Mouse (Mus musculus): ENCODE data around the gene Gpr153. TPM values are rescaled to one million over a fixed set of nuclear protein-coding genes. Genes with fewer than 3 reads are reported as not detected.

The Gpr153 gene
- polyA plus RNA-seq, 1 experiment from 2014 or later, result 14.0 TPM

- DNase-seq (no peak), ATAC-seq (ENCODE audit: low FRiP score, low TSS enrichment) (no peak; the same call in 1 of the 2 replicates)
- H3K4me2 ChIP-seq (ENCODE audit: low read length), result peak overlapping the region; percentile 32
- H3K36me3 ChIP-seq (ENCODE audit: control insufficient read depth, insufficient read depth, low read length), result peaks cover 13% of the 10 kb centered on the region
- H3K9ac ChIP-seq (replicated peaks; ENCODE audit: low read length), result no peak overlapping the region
- H3K9me3 ChIP-seq (ENCODE audit: control insufficient read depth, low read length), result no peaks in the 10 kb centered on the region
- WGBS, result 57% methylated on average over 16 of the region's 16 CpGs
- no peaks in the 10 kb centered on the region for H3K27me3 ChIP-seq (ENCODE audit: control insufficient read depth, insufficient read depth, low read length)
- peak overlapping the region; percentile 15 for H3K4me3 ChIP-seq (replicated peaks; ENCODE audit: low read depth, low read length)
- no peak overlapping the region for H3K27ac ChIP-seq (replicated peaks; ENCODE audit: low read depth, low read length)
- H3K4me1 ChIP-seq (ENCODE audit: control insufficient read depth, insufficient read depth, low read length), result peaks cover 8% of the 10 kb centered on the region
Observed at GRCm38 (mm10) chr4:152324641-152325562, 50.9 kb downstream of the Gpr153 start.

GRCm38 (mm10) chr4:152325574-152326411 lies 51.8 kb downstream of the Gpr153 start, which contains the start of gene Rpl22:
TSS of gene Rpl22 (plus strand) at chr4:152325742.
- no peaks in the 10 kb centered on the region for H3K27me3 ChIP-seq (ENCODE audit: control insufficient read depth, insufficient read depth, low read length)
- ATAC-seq (ENCODE audit: low FRiP score, low TSS enrichment) (peak; percentile 95), DNase-seq (peak; percentile 97)
- peaks cover 8% of the 10 kb centered on the region for H3K4me1 ChIP-seq (ENCODE audit: control insufficient read depth, insufficient read depth, low read length)
- under 1% methylated on average over 70 of the region's 70 CpGs for WGBS
- H3K9me3 ChIP-seq (ENCODE audit: control insufficient read depth, low read length), result no peaks in the 10 kb centered on the region
- peak within 1 kb of the TSS; percentile 88 for H3K9ac ChIP-seq (replicated peaks; ENCODE audit: low read length)
- peak within 1 kb of the TSS; percentile 86 for H3K4me2 ChIP-seq (ENCODE audit: low read length)
- H3K27ac ChIP-seq (replicated peaks; ENCODE audit: low read depth, low read length), result peak within 1 kb of the TSS; percentile 66
- peak within 1 kb of the TSS; percentile 99 for H3K4me3 ChIP-seq (replicated peaks; ENCODE audit: low read depth, low read length)
- peaks cover 22% of the 10 kb centered on the region for H3K36me3 ChIP-seq (ENCODE audit: control insufficient read depth, insufficient read depth, low read length)

GRCm38 (mm10) chr4:152326543-152326942 lies 52.5 kb downstream of the Gpr153 start:
- H3K27ac ChIP-seq (replicated peaks; ENCODE audit: low read depth, low read length), result no peak overlapping the region
- H3K9ac ChIP-seq (replicated peaks; ENCODE audit: low read length), result peak overlapping the region; percentile 88
- no peaks in the 10 kb centered on the region for H3K9me3 ChIP-seq (ENCODE audit: control insufficient read depth, low read length)
- DNase-seq (no peak), ATAC-seq (ENCODE audit: low FRiP score, low TSS enrichment) (no peak)
- H3K4me2 ChIP-seq (ENCODE audit: low read length), result peak overlapping the region; percentile 86
- peaks cover 29% of the 10 kb centered on the region for H3K36me3 ChIP-seq (ENCODE audit: control insufficient read depth, insufficient read depth, low read length)
- 5% methylated on average over 11 of the region's 11 CpGs for WGBS
- H3K27me3 ChIP-seq (ENCODE audit: control insufficient read depth, insufficient read depth, low read length), result no peaks in the 10 kb centered on the region
- peaks cover 8% of the 10 kb centered on the region for H3K4me1 ChIP-seq (ENCODE audit: control insufficient read depth, insufficient read depth, low read length)
- H3K4me3 ChIP-seq (replicated peaks; ENCODE audit: low read depth, low read length), result peak overlapping the region; percentile 99

- H3K9me3 ChIP-seq (ENCODE audit: control insufficient read depth, low read length), result no peaks in the 10 kb centered on the region
- 81% methylated on average over 6 of the region's 6 CpGs for WGBS
- peaks cover 8% of the 10 kb centered on the region for H3K4me1 ChIP-seq (ENCODE audit: control insufficient read depth, insufficient read depth, low read length)
- H3K27ac ChIP-seq (replicated peaks; ENCODE audit: low read depth, low read length), result no peak overlapping the region
- no peak overlapping the region for H3K9ac ChIP-seq (replicated peaks; ENCODE audit: low read length)
- H3K36me3 ChIP-seq (ENCODE audit: control insufficient read depth, insufficient read depth, low read length), result peaks cover 49% of the 10 kb centered on the region
- DNase-seq (peak; percentile 57), ATAC-seq (ENCODE audit: low FRiP score, low TSS enrichment) (no peak)
- no peak overlapping the region for H3K4me2 ChIP-seq (ENCODE audit: low read length)
- no peak overlapping the region for H3K4me3 ChIP-seq (replicated peaks; ENCODE audit: low read depth, low read length)
- no peaks in the 10 kb centered on the region for H3K27me3 ChIP-seq (ENCODE audit: control insufficient read depth, insufficient read depth, low read length)
Observed at GRCm38 (mm10) chr4:152328691-152329090, 54.7 kb downstream of the Gpr153 start.

- no peak overlapping the region for H3K9ac ChIP-seq (replicated peaks; ENCODE audit: low read length)
- H3K36me3 ChIP-seq (ENCODE audit: control insufficient read depth, insufficient read depth, low read length), result peaks cover 61% of the 10 kb centered on the region
- no peak overlapping the region for H3K4me3 ChIP-seq (replicated peaks; ENCODE audit: low read depth, low read length)
- DNase-seq (peak; percentile 91), ATAC-seq (ENCODE audit: low FRiP score, low TSS enrichment) (peak; percentile 57; the same call in 1 of the 2 replicates)
- no peaks in the 10 kb centered on the region for H3K4me1 ChIP-seq (ENCODE audit: control insufficient read depth, insufficient read depth, low read length)
- no peak overlapping the region for H3K27ac ChIP-seq (replicated peaks; ENCODE audit: low read depth, low read length)
- WGBS, result 43% methylated on average over 2 of the region's 2 CpGs
- H3K27me3 ChIP-seq (ENCODE audit: control insufficient read depth, insufficient read depth, low read length), result no peaks in the 10 kb centered on the region
- no peak overlapping the region for H3K4me2 ChIP-seq (ENCODE audit: low read length)
- H3K9me3 ChIP-seq (ENCODE audit: control insufficient read depth, low read length), result no peaks in the 10 kb centered on the region
Observed at GRCm38 (mm10) chr4:152332952-152333351, 58.9 kb downstream of the Gpr153 start.

GRCm38 (mm10) chr4:152333587-152333986 lies 59.6 kb downstream of the Gpr153 start:
- peaks cover 61% of the 10 kb centered on the region for H3K36me3 ChIP-seq (ENCODE audit: control insufficient read depth, insufficient read depth, low read length)
- 91% methylated on average over 12 of the region's 12 CpGs for WGBS
- no peak for ATAC-seq (ENCODE audit: low FRiP score, low TSS enrichment)
- no peaks in the 10 kb centered on the region for H3K27me3 ChIP-seq (ENCODE audit: control insufficient read depth, insufficient read depth, low read length)
- H3K27ac ChIP-seq (replicated peaks; ENCODE audit: low read depth, low read length), result no peak overlapping the region
- H3K4me1 ChIP-seq (ENCODE audit: control insufficient read depth, insufficient read depth, low read length), result no peaks in the 10 kb centered on the region
- no peak for DNase-seq
- no peak overlapping the region for H3K9ac ChIP-seq (replicated peaks; ENCODE audit: low read length)
- H3K4me2 ChIP-seq (ENCODE audit: low read length), result no peak overlapping the region
- no peaks in the 10 kb centered on the region for H3K9me3 ChIP-seq (ENCODE audit: control insufficient read depth, low read length)
- no peak overlapping the region for H3K4me3 ChIP-seq (replicated peaks; ENCODE audit: low read depth, low read length)

Other genes starting within 250 kb of the Gpr153 start
- 19.7 and 21.8 TPM in 2 replicates for gene Zbtb48, start 246.6 kb upstream of the Gpr153 start, polyA plus RNA-seq (2014; fragmentation: Nextera tagmentation; extraction: Ambion mirVana)
- gene Tas1r1, start 235.7 kb upstream of the Gpr153 start, polyA plus RNA-seq (2014; fragmentation: Nextera tagmentation; extraction: Ambion mirVana), result 1.2 and 1.3 TPM in 2 replicates
- gene Nol9, start 234.9 kb upstream of the Gpr153 start, polyA plus RNA-seq (2014; fragmentation: Nextera tagmentation; extraction: Ambion mirVana), result 21.1 and 25.8 TPM in 2 replicates
- 7.0 and 8.0 TPM in 2 replicates for gene Plekhg5, start 201.7 kb upstream of the Gpr153 start, polyA plus RNA-seq (2014; fragmentation: Nextera tagmentation; extraction: Ambion mirVana)
- 0.54 and 1.2 TPM in 2 replicates for gene Tnfrsf25, start 158.3 kb upstream of the Gpr153 start, polyA plus RNA-seq (2014; fragmentation: Nextera tagmentation; extraction: Ambion mirVana)
- not detected in 2 replicates for gene Espn, start 121.9 kb upstream of the Gpr153 start, polyA plus RNA-seq (2014; fragmentation: Nextera tagmentation; extraction: Ambion mirVana)
- not detected in 2 replicates for gene Hes2, start 115.4 kb upstream of the Gpr153 start, polyA plus RNA-seq (2014; fragmentation: Nextera tagmentation; extraction: Ambion mirVana)
- gene Acot7, start 96.1 kb upstream of the Gpr153 start, polyA plus RNA-seq (2014; fragmentation: Nextera tagmentation; extraction: Ambion mirVana), result 276 and 368 TPM in 2 replicates
- gene Hes3, start 17.4 kb downstream of the Gpr153 start, polyA plus RNA-seq (2014; fragmentation: Nextera tagmentation; extraction: Ambion mirVana), result 0.39 and 1.2 TPM in 2 replicates
- gene Icmt, start 23.0 kb downstream of the Gpr153 start, polyA plus RNA-seq (2014; fragmentation: Nextera tagmentation; extraction: Ambion mirVana), result 14.9 and 23.7 TPM in 2 replicates
- 4.2 and 6.9 TPM in 2 replicates for gene Rnf207, start 44.8 kb downstream of the Gpr153 start, polyA plus RNA-seq (2014; fragmentation: Nextera tagmentation; extraction: Ambion mirVana)
- 165 and 174 TPM in 2 replicates for gene Rpl22, start 51.5 kb downstream of the Gpr153 start, polyA plus RNA-seq (2014; fragmentation: Nextera tagmentation; extraction: Ambion mirVana)
- 38.4 and 53.5 TPM in 2 replicates for gene Chd5, start 64.4 kb downstream of the Gpr153 start, polyA plus RNA-seq (2014; fragmentation: Nextera tagmentation; extraction: Ambion mirVana)
- 5.9 and 6.0 TPM in 2 replicates for gene Nphp4, start 202.5 kb downstream of the Gpr153 start, polyA plus RNA-seq (2014; fragmentation: Nextera tagmentation; extraction: Ambion mirVana)
- 23.6 and 26.9 TPM in 2 replicates for gene Kcnab2, start 203.6 kb downstream of the Gpr153 start, polyA plus RNA-seq (2014; fragmentation: Nextera tagmentation; extraction: Ambion mirVana)